Mouse (Mus musculus): ENCODE data around the gene Efnb3. TPM values are rescaled to one million over a fixed set of nuclear protein-coding genes. Genes with fewer than 3 reads are reported as not detected.

Efnb3 gene
- polyA plus RNA-seq, 1 experiment from 2014 or later, result 39.9 TPM

GRCm38 (mm10) chr11:69558756-69559155 lies 1.2 kb downstream of the Efnb3 start:
- no peak for ATAC-seq (ENCODE audit: low FRiP score)
- H3K4me3 ChIP-seq (replicated peaks; ENCODE audit: low read length), result peak overlapping the region; percentile 73
- H3K36me3 ChIP-seq (replicated peaks; ENCODE audit: control insufficient read depth, insufficient read depth), result peaks cover 25% of the 10 kb centered on the region
- H3K27me3 ChIP-seq (ENCODE audit: control insufficient read depth, insufficient read depth, low read length), result no peaks in the 10 kb centered on the region
- no peak for DNase-seq (ENCODE audit: low spot score)
- peak overlapping the region; percentile 93 for H3K9ac ChIP-seq
- peaks cover 56% of the 10 kb centered on the region for H3K4me1 ChIP-seq (replicated peaks; ENCODE audit: control insufficient read depth, insufficient read depth, low read length)
- 10% methylated on average over 6 of the region's 6 CpGs for WGBS
- H3K9me3 ChIP-seq (ENCODE audit: control insufficient read depth, low read length), result no peaks in the 10 kb centered on the region
- H3K27ac ChIP-seq, result peak overlapping the region; percentile 82
- peak overlapping the region; percentile 65 for H3K4me2 ChIP-seq (replicated peaks)

DNA sequence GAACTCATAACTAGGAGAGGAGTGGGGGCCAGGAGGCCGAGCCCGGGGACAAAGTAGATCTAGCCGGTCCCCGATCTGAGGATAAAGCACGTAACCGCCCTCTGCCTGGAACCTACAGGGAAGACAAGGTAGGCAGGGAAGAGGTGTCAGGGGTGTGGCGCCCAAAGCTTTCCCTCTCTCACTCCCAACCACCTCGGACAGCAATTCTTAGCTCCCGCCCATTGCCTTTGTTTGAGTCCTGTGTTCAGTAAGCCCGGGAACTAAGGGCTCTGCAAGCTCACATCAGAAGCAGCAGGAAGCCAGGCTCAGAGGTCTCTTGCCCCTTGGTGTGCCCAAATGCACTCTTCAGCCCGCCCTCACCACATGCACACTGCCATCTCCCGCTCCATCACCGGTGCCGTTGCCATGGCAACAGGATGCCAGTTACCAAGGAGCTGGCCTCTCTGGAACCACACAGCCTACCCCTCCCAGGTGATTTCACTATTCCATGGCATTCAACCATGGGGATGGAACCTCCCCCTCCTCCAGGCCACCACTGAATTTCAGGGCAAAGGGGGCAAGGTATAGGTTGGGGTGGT lies 2.5 kb downstream of the Efnb3 start:
- WGBS, result 5% methylated on average over 14 of the region's 14 CpGs
- no peak for ATAC-seq (ENCODE audit: low FRiP score)

GRCm38 (mm10) chr11:69554539-69555140 lies 5.4 kb downstream of the Efnb3 start:
- Histone ChIP-seq H3K27ac (0 out of 2 replicates have a peak overlapping the region, but pooled peaks have one; percentile 94), H3K4me3 (replicated peaks; ENCODE audit: low read length) (no peak overlapping the region), H3K9me3 (ENCODE audit: control insufficient read depth, low read length) (no peaks in the 10 kb centered on the region), H3K4me2 (replicated peaks) (no peak overlapping the region), H3K36me3 (replicated peaks; ENCODE audit: control insufficient read depth, insufficient read depth) (peaks cover 8% of the 10 kb centered on the region; the same call in 1 of the 2 replicates), H3K4me1 (replicated peaks; ENCODE audit: control insufficient read depth, insufficient read depth, low read length) (peaks cover 60% of the 10 kb centered on the region), H3K9ac (no peak overlapping the region), H3K27me3 (ENCODE audit: control insufficient read depth, insufficient read depth, low read length) (no peaks in the 10 kb centered on the region)
- 85% methylated on average over 5 of the region's 5 CpGs for WGBS
- no peak for DNase-seq (ENCODE audit: low spot score)
- no peak for ATAC-seq (ENCODE audit: low FRiP score)

More for the DNA sequence above, 2.5 kb downstream of the Efnb3 start:
- Histone ChIP-seq H3K4me1 (replicated peaks; ENCODE audit: control insufficient read depth, insufficient read depth, low read length) (peaks cover 68% of the 10 kb centered on the region), H3K4me2 (replicated peaks) (peak overlapping the region; percentile 65), H3K9ac (peak overlapping the region; percentile 93), H3K27ac (peak overlapping the region; percentile 72), H3K9me3 (ENCODE audit: control insufficient read depth, low read length) (no peaks in the 10 kb centered on the region), H3K4me3 (replicated peaks; ENCODE audit: low read length) (peak overlapping the region; percentile 73), H3K27me3 (ENCODE audit: control insufficient read depth, insufficient read depth, low read length) (no peaks in the 10 kb centered on the region), H3K36me3 (replicated peaks; ENCODE audit: control insufficient read depth, insufficient read depth) (peaks cover 13% of the 10 kb centered on the region)
- peak; percentile 81 for DNase-seq (ENCODE audit: low spot score)

- WGBS, result 14% methylated on average over 2 of the region's 2 CpGs
- Histone ChIP-seq H3K4me3 (replicated peaks; ENCODE audit: low read length) (no peak overlapping the region), H3K27ac (peak overlapping the region; percentile 94), H3K27me3 (ENCODE audit: control insufficient read depth, insufficient read depth, low read length) (no peaks in the 10 kb centered on the region), H3K4me1 (replicated peaks; ENCODE audit: control insufficient read depth, insufficient read depth, low read length) (peaks cover 63% of the 10 kb centered on the region), H3K9me3 (ENCODE audit: control insufficient read depth, low read length) (no peaks in the 10 kb centered on the region), H3K9ac (peak overlapping the region; percentile 44), H3K4me2 (replicated peaks) (peak overlapping the region; percentile 42), H3K36me3 (replicated peaks; ENCODE audit: control insufficient read depth, insufficient read depth) (peaks cover 8% of the 10 kb centered on the region; the same call in 1 of the 2 replicates)
- DNase-seq (ENCODE audit: low spot score), result no peak
- peak; percentile 3; the same call in 1 of the 2 replicates for ATAC-seq (ENCODE audit: low FRiP score)
Observed at GRCm38 (mm10) chr11:69553341-69553721, 6.7 kb downstream of the Efnb3 start.

GRCm38 (mm10) chr11:69552622-69553340 lies 7.2 kb downstream of the Efnb3 start:
- Histone ChIP-seq H3K27ac (peak overlapping the region; percentile 94), H3K9ac (peak overlapping the region; percentile 44), H3K36me3 (replicated peaks; ENCODE audit: control insufficient read depth, insufficient read depth) (peaks cover 8% of the 10 kb centered on the region; the same call in 1 of the 2 replicates), H3K4me2 (replicated peaks) (peak overlapping the region; percentile 42), H3K9me3 (ENCODE audit: control insufficient read depth, low read length) (no peaks in the 10 kb centered on the region), H3K27me3 (ENCODE audit: control insufficient read depth, insufficient read depth, low read length) (no peaks in the 10 kb centered on the region), H3K4me1 (replicated peaks; ENCODE audit: control insufficient read depth, insufficient read depth, low read length) (peaks cover 63% of the 10 kb centered on the region), H3K4me3 (replicated peaks; ENCODE audit: low read length) (no peak overlapping the region)
- whole genome bisulfite sequencing, result 5% methylated on average over 14 of the region's 14 CpGs
- peak; percentile 84 for DNase-seq (ENCODE audit: low spot score)
- ATAC-seq (ENCODE audit: low FRiP score), result peak; percentile 84

DNA sequence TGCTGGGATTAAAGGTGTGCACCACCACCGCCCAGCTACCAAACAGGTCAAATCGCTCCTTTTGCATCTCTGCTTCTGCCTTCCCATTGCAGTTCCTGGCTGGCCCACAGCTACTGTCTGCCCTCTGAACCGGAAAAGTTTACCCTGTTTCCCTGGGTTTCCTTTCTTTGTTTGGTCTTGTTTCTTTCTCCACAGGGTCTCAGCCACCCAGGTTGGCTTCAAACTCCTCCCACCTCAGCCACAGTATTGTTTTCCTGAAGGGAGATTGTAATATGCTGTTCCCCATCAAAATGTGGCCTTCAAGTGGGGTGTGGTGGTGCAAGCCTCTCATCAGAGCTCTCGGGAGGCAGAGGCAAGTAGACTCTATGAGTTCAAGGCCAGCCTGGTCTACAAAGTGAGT lies 8.7 kb downstream of the Efnb3 start:
- Histone ChIP-seq H3K4me2 (replicated peaks) (no peak overlapping the region), H3K4me1 (replicated peaks; ENCODE audit: control insufficient read depth, insufficient read depth, low read length) (peaks cover 57% of the 10 kb centered on the region), H3K36me3 (replicated peaks; ENCODE audit: control insufficient read depth, insufficient read depth) (peaks cover 8% of the 10 kb centered on the region; the same call in 1 of the 2 replicates), H3K27ac (no peak overlapping the region; the same call in 1 of the 2 replicates), H3K9ac (no peak overlapping the region), H3K4me3 (replicated peaks; ENCODE audit: low read length) (no peak overlapping the region), H3K27me3 (ENCODE audit: control insufficient read depth, insufficient read depth, low read length) (no peaks in the 10 kb centered on the region), H3K9me3 (ENCODE audit: control insufficient read depth, low read length) (no peaks in the 10 kb centered on the region)
- no peak for ATAC-seq (ENCODE audit: low FRiP score)
- no peak for DNase-seq (ENCODE audit: low spot score)
- 46% methylated on average over 4 of the region's 4 CpGs for WGBS

DNA sequence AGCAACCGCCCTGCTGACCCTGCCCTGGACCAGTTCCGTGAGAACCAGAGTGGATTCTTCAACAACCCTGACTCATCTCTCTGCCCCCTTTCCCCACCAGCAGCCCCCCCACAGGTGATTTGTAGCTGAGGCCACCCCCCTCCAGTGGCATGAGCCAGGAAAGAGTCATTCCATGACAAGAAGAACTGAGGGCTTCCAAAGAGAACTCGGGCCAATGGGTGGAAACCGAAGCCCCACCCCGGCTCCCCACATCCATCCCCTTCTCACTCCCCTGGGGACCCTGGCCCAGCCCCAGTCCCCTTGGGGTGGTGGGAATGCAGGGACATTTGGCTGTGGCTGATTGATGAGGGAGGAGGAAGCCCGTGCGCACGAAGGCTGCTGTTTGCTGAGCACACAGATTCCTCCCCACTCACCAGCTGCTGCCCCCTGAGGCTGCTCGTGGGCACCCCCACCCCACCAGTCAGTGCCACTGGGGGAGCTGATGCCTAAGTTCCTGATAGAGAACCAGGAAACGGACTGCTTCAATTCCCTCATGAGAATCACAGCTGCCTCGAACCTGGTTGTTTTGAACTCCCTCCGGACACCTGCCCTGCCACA lies 10.8 kb downstream of the Efnb3 start, which contains the start of gene Dnah2:
Gene Dnah2, minus strand, starts transcription at position 51 of the 597 bp plus-strand sequence.
- no peaks in the 10 kb centered on the region; the same call in 1 of the 2 replicates for H3K36me3 ChIP-seq (replicated peaks; ENCODE audit: control insufficient read depth, insufficient read depth)
- no peak for ATAC-seq (ENCODE audit: low FRiP score)
- H3K4me2 ChIP-seq (replicated peaks), result peak within 1 kb of the TSS; percentile 86
- no peaks in the 10 kb centered on the region for H3K9me3 ChIP-seq (ENCODE audit: control insufficient read depth, low read length)
- H3K4me1 ChIP-seq (replicated peaks; ENCODE audit: control insufficient read depth, insufficient read depth, low read length), result peaks cover 58% of the 10 kb centered on the region
- no peak within 1 kb of the TSS for H3K4me3 ChIP-seq (replicated peaks; ENCODE audit: low read length)
- H3K9ac ChIP-seq, result peak within 1 kb of the TSS; percentile 17; the same call in 1 of the 2 replicates
- no peaks in the 10 kb centered on the region for H3K27me3 ChIP-seq (ENCODE audit: control insufficient read depth, insufficient read depth, low read length)
- peak within 1 kb of the TSS; percentile 93 for H3K27ac ChIP-seq
- WGBS, result 38% methylated on average over 12 of the region's 12 CpGs
- DNase-seq (ENCODE audit: low spot score), result no peak

DNA sequence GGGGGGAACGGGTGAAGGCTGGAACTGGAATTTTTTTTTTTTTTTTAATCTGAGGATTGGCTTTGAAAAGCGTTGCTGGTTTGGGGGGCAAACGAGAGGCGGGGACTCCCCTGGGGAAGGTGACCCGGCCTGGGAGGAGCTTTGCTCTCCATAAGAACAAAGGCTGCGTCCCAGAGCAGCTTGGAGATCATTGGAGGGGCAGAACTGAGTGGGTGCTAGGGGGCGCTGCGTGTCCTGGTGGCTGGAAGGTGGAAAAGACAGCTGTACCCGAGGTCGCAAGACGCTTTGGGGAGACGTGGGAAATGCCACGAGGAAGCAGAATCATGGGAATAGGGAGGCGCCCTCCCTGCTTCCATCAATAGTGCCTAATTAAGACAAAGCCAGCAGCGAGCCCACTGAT lies 12.9 kb downstream of the Efnb3 start:
- Histone ChIP-seq H3K4me3 (replicated peaks; ENCODE audit: low read length) (peak overlapping the region; percentile 42), H3K27ac (peak overlapping the region; percentile 93), H3K4me1 (replicated peaks; ENCODE audit: control insufficient read depth, insufficient read depth, low read length) (peaks cover 52% of the 10 kb centered on the region), H3K4me2 (replicated peaks) (peak overlapping the region; percentile 86), H3K36me3 (replicated peaks; ENCODE audit: control insufficient read depth, insufficient read depth) (no peaks in the 10 kb centered on the region), H3K27me3 (ENCODE audit: control insufficient read depth, insufficient read depth, low read length) (no peaks in the 10 kb centered on the region), H3K9me3 (ENCODE audit: control insufficient read depth, low read length) (no peaks in the 10 kb centered on the region), H3K9ac (peak overlapping the region; percentile 63)
- WGBS, result 4% methylated on average over 15 of the region's 15 CpGs
- no peak for DNase-seq (ENCODE audit: low spot score)
- ATAC-seq (ENCODE audit: low FRiP score), result peak; percentile 22; the same call in 1 of the 2 replicates
